Mouse (Mus musculus): Measurements from ENCODE around the gene Tigd3.

Tigd3 gene

GRCm38 (mm10) chr19:5848032-5848825 lies 45.7 kb downstream of the Tigd3 start:
- peak; percentile 91 for DNase-seq (ENCODE audit: extremely low read depth, insufficient read length, low spot score)

- DNase-seq (ENCODE audit: extremely low read depth, insufficient read length, low spot score) = peak; percentile 53
These were observed 46.6 kb downstream of the Tigd3 start for GRCm38 (mm10) chr19:5847306-5847796.

GRCm38 (mm10) chr19:5846557-5847305 lies 47.2 kb downstream of the Tigd3 start:
- peak; percentile 87 for DNase-seq (ENCODE audit: extremely low read depth, insufficient read length, low spot score)

- DNase-seq (ENCODE audit: extremely low read depth, insufficient read length, low spot score) = no peak
These were observed 47.8 kb downstream of the Tigd3 start for GRCm38 (mm10) chr19:5846154-5846553.

GRCm38 (mm10) chr19:5845319-5846135 lies 48.4 kb downstream of the Tigd3 start:
- DNase-seq (ENCODE audit: extremely low read depth, insufficient read length, low spot score) = peak; percentile 91

- DNase-seq (ENCODE audit: extremely low read depth, insufficient read length, low spot score) = peak; percentile 82
These were observed 49.1 kb downstream of the Tigd3 start for GRCm38 (mm10) chr19:5844831-5845318.

GRCm38 (mm10) chr19:5843781-5844691 lies 49.9 kb downstream of the Tigd3 start:
- peak; percentile 78 for DNase-seq (ENCODE audit: extremely low read depth, insufficient read length, low spot score)

- peak; percentile 63 for DNase-seq (ENCODE audit: extremely low read depth, insufficient read length, low spot score)
These were observed 50.9 kb downstream of the Tigd3 start for GRCm38 (mm10) chr19:5842785-5843730.

GRCm38 (mm10) chr19:5841999-5842784 lies 51.8 kb downstream of the Tigd3 start:
- peak; percentile 60 for DNase-seq (ENCODE audit: extremely low read depth, insufficient read length, low spot score)

- peak; percentile 57 for DNase-seq (ENCODE audit: extremely low read depth, insufficient read length, low spot score)
These were observed 52.5 kb downstream of the Tigd3 start for GRCm38 (mm10) chr19:5841389-5841946.

All from 3134 (cell line).